Mouse (Mus musculus): ENCODE measurements around the gene Zfp653.

DNA sequence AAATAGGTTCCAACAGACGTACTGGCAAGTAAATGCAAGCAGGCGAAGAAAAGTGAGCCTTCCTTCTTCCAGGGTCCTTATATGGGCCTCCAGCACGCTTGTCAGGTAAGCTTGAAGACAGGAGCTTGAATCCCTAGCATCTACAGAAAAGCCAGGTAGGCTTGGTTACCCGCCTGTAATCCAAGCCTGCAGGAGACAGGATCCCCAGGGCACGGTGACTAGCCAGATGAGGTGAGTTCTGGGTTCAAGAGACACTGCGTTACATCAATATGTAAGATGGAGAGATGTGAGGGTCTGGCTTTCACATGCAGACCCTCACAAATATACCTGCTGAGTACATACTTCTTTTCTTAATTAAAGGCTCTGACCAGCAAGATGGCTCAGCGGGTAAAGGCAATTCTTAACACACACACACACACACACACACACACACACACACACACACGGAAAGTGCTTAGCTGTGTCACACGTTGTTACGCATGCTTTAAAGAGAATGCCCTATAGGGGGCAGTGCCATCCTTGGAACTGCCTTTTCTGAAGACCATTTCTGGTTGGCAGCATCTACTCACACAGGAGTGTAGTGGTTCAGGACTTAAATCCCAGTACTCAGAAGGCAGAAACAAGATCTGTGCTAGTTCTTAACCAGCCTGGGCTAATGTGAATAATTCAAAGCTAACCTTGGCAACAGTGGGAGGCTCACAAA lies 46.7 kb upstream of the Zfp653 start:
- TF ChIP-seq CTCF (IDR thresholded peaks at IDR 0.05; ENCODE audit: extremely low read depth, insufficient read length, insufficient replicate concordance, low read depth, low read length) (0 out of 2 replicates have a peak, but pooled peaks have one; percentile 7), POLR2A (IDR thresholded peaks at IDR 0.05; ENCODE audit: low read depth, low read length) (no peak)

Measured in small intestine, adult 2 months (tissue).